Mouse (Mus musculus) bone marrow, adult 2 months (tissue): Measurements from ENCODE around the gene Hrc.

Experiments used
- CTCF ChIP-seq: fragments of 200-500 bp; IDR thresholded peaks from 2 replicates; pipeline ENCODE4 v1.5.1; 2011; ENCODE audit warnings: low read length, control low read depth; ENCODE audit not compliant: control insufficient read depth, insufficient read depth
- POLR2A ChIP-seq: fragments of 200-500 bp; IDR thresholded peaks from 2 replicates; pipeline ENCODE4 v1.6.1; 2011; ENCODE audit warnings: low read depth, mild to moderate bottlenecking, control low read depth, low read length, borderline replicate concordance; ENCODE audit not compliant: control insufficient read depth

DNA sequence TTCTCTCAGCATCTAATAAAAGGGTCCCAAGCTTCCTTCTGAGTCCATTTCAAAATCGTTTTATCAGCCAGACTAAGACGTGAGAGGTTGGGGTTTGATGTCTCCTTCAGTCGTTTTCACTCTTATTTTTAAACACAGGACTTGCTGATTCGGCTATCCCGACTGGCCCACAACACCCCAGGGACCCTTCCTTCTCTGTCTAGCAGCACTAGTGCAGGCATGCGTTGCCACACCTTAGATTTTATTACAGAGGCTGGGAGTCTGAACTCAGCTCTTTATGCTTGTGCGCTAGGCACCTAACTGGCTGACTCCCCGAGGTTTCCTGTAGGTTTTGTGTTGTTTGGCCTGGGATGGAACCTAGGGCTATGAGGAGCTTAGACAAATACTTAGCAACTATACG, 21.6 kb upstream of the Hrc start:
- TF ChIP-seq CTCF = no peak
- no peak for TF ChIP-seq POLR2A
